Mouse (Mus musculus): ENCODE results near the gene Mt4. TPM values are rescaled to one million over a fixed set of nuclear protein-coding genes. Genes with fewer than 3 reads are reported as not detected.
"Not testable (repeated sequence)": the region's sequence is repeated elsewhere in the genome, so short reads cannot be mapped to it uniquely, and the experiment has no call there.

Mt4 gene
- polyA plus RNA-seq, 1 experiment, result not detected

GRCm38 (mm10) chr8:94122711-94123468 lies 14.1 kb upstream of the Mt4 start:
- 43% methylated on average over 8 of the region's 8 CpGs for WGBS
- Histone ChIP-seq H3K27ac (ENCODE audit: control insufficient read depth, insufficient read depth, low read depth, low read length, poor library complexity) (no peak overlapping the region), H3K4me1 (ENCODE audit: control insufficient read depth, insufficient read depth, low read length) (no peaks in the 10 kb centered on the region), H3K4me3 (replicated peaks; ENCODE audit: control insufficient read depth, low read depth, low read length) (no peak overlapping the region)
- TF ChIP-seq POLR2A (IDR thresholded peaks at IDR 0.05; ENCODE audit: borderline replicate concordance, control insufficient read depth, low read depth, low read length), result no peak
- TF ChIP-seq CTCF (IDR thresholded peaks at IDR 0.05; ENCODE audit: control insufficient read depth, insufficient read depth, low read length), result no peak

GRCm38 (mm10) chr8:94127711-94128110 lies 9.3 kb upstream of the Mt4 start:
- 68% methylated on average over 6 of the region's 6 CpGs for WGBS
- no peak for TF ChIP-seq CTCF (IDR thresholded peaks at IDR 0.05; ENCODE audit: control insufficient read depth, insufficient read depth, low read length)
- no peak for TF ChIP-seq POLR2A (IDR thresholded peaks at IDR 0.05; ENCODE audit: borderline replicate concordance, control insufficient read depth, low read depth, low read length)
- Histone ChIP-seq H3K4me1 (ENCODE audit: control insufficient read depth, insufficient read depth, low read length) (no peaks in the 10 kb centered on the region), H3K4me3 (replicated peaks; ENCODE audit: control insufficient read depth, low read depth, low read length) (no peak overlapping the region), H3K27ac (ENCODE audit: control insufficient read depth, insufficient read depth, low read depth, low read length, poor library complexity) (no peak overlapping the region)

- WGBS, result 81% methylated on average over 6 of the region's 6 CpGs
- no peak overlapping the region for H3K4me3 ChIP-seq (replicated peaks; ENCODE audit: control insufficient read depth, low read depth, low read length)
- no peak for TF ChIP-seq CTCF (IDR thresholded peaks at IDR 0.05; ENCODE audit: control insufficient read depth, insufficient read depth, low read length)
- TF ChIP-seq POLR2A (IDR thresholded peaks at IDR 0.05; ENCODE audit: borderline replicate concordance, control insufficient read depth, low read depth, low read length), result no peak
These were observed 7.7 kb upstream of the Mt4 start for GRCm38 (mm10) chr8:94129133-94129789.

GRCm38 (mm10) chr8:94130126-94130525 lies 6.9 kb upstream of the Mt4 start:
- Histone ChIP-seq H3K27ac (ENCODE audit: control insufficient read depth, insufficient read depth, low read depth, low read length, poor library complexity) (no peak overlapping the region), H3K4me1 (ENCODE audit: control insufficient read depth, insufficient read depth, low read length) (no peaks in the 10 kb centered on the region), H3K4me3 (replicated peaks; ENCODE audit: control insufficient read depth, low read depth, low read length) (no peak overlapping the region)
- TF ChIP-seq POLR2A (IDR thresholded peaks at IDR 0.05; ENCODE audit: borderline replicate concordance, control insufficient read depth, low read depth, low read length), result no peak
- no peak for TF ChIP-seq CTCF (IDR thresholded peaks at IDR 0.05; ENCODE audit: control insufficient read depth, insufficient read depth, low read length)
- WGBS, result 93% methylated on average over 4 of the region's 4 CpGs

More at GRCm38 (mm10) chr8:94129133-94129789, 7.7 kb upstream of the Mt4 start:
- Histone ChIP-seq H3K4me1 (ENCODE audit: control insufficient read depth, insufficient read depth, low read length) (no peaks in the 10 kb centered on the region), H3K27ac (ENCODE audit: control insufficient read depth, insufficient read depth, low read depth, low read length, poor library complexity) (no peak overlapping the region)

GRCm38 (mm10) chr8:94132096-94132495 lies 4.9 kb upstream of the Mt4 start:
- no peaks in the 10 kb centered on the region for H3K4me1 ChIP-seq (ENCODE audit: control insufficient read depth, insufficient read depth, low read length)
- H3K27ac ChIP-seq (ENCODE audit: control insufficient read depth, insufficient read depth, low read depth, low read length, poor library complexity), result no peak overlapping the region
- H3K4me3 ChIP-seq (replicated peaks; ENCODE audit: control insufficient read depth, low read depth, low read length), result no peak overlapping the region
- WGBS, result 29% methylated on average over 5 of the region's 5 CpGs
- TF ChIP-seq CTCF (IDR thresholded peaks at IDR 0.05; ENCODE audit: control insufficient read depth, insufficient read depth, low read length) (no peak), POLR2A (IDR thresholded peaks at IDR 0.05; ENCODE audit: borderline replicate concordance, control insufficient read depth, low read depth, low read length) (no peak)

GRCm38 (mm10) chr8:94134601-94135000 lies 2.4 kb upstream of the Mt4 start:
- H3K27ac ChIP-seq (ENCODE audit: control insufficient read depth, insufficient read depth, low read depth, low read length, poor library complexity); H3K4me3 ChIP-seq (replicated peaks; ENCODE audit: control insufficient read depth, low read depth, low read length): not testable (repeated sequence)
- WGBS, result 31% methylated on average over 3 of the region's 3 CpGs

GRCm38 (mm10) chr8:94135556-94135955 lies 1.4 kb upstream of the Mt4 start:
- H3K4me3 ChIP-seq (replicated peaks; ENCODE audit: control insufficient read depth, low read depth, low read length), result no peak overlapping the region
- TF ChIP-seq POLR2A (IDR thresholded peaks at IDR 0.05; ENCODE audit: borderline replicate concordance, control insufficient read depth, low read depth, low read length) (no peak), CTCF (IDR thresholded peaks at IDR 0.05; ENCODE audit: control insufficient read depth, insufficient read depth, low read length) (no peak)
- no peak overlapping the region for H3K27ac ChIP-seq (ENCODE audit: control insufficient read depth, insufficient read depth, low read depth, low read length, poor library complexity)
- WGBS, result 76% methylated on average over 6 of the region's 6 CpGs
- H3K4me1 ChIP-seq (ENCODE audit: control insufficient read depth, insufficient read depth, low read length), result no peaks in the 10 kb centered on the region

More at GRCm38 (mm10) chr8:94134601-94135000, 2.4 kb upstream of the Mt4 start:
- H3K4me1 ChIP-seq (ENCODE audit: control insufficient read depth, insufficient read depth, low read length), result not testable (repeated sequence)

- Histone ChIP-seq H3K4me3 (replicated peaks; ENCODE audit: control insufficient read depth, low read depth, low read length) (no peak overlapping the region), H3K27ac (ENCODE audit: control insufficient read depth, insufficient read depth, low read depth, low read length, poor library complexity) (no peak overlapping the region), H3K4me1 (ENCODE audit: control insufficient read depth, insufficient read depth, low read length) (no peaks in the 10 kb centered on the region)
- WGBS, result 76% methylated on average over 7 of the region's 7 CpGs
- no peak for TF ChIP-seq CTCF (IDR thresholded peaks at IDR 0.05; ENCODE audit: control insufficient read depth, insufficient read depth, low read length)
- no peak for TF ChIP-seq POLR2A (IDR thresholded peaks at IDR 0.05; ENCODE audit: borderline replicate concordance, control insufficient read depth, low read depth, low read length)
These were observed 805 bp upstream of the Mt4 start for GRCm38 (mm10) chr8:94136192-94136591.
